ENCODE assay signal across 8 mouse cellular contexts in genomic region chr7:73552054-73552750, GRCm38 (mm10). TPM values are rescaled to one million over a fixed set of nuclear protein-coding genes. Genes with fewer than 3 reads are reported as not detected.
A peak's percentile ranks its signal among the peaks of the same experiment; 100 is the strongest.
DNase-seq lines count a peak whose midpoint lies in the region; ATAC-seq lines count a peak whose summit lies in the region.

No protein-coding gene starts in this region.

- no peak for ATAC-seq in kidney, embryonic 16.5 days (ENCODE audit: low FRiP score, low TSS enrichment)
- no peak for ATAC-seq in hindbrain, embryonic 16.5 days
- ATAC-seq in midbrain, embryonic 12.5 days (ENCODE audit: low FRiP score, low read depth) = no peak

- H3K27me3 ChIP-seq in kidney, embryonic 16.5 days (ENCODE audit: insufficient read depth, low read length) = no peaks in the 10 kb centered on the region
- no peaks in the 10 kb centered on the region for H3K27me3 ChIP-seq in hindbrain, embryonic 16.5 days (replicated peaks; ENCODE audit: control insufficient read depth, insufficient read depth, low read length)
- no peaks in the 10 kb centered on the region for H3K27me3 ChIP-seq in midbrain, embryonic 12.5 days

- 73% methylated on average over 7 of the region's 7 CpGs for WGBS in kidney, embryonic 16.5 days
- WGBS in hindbrain, embryonic 16.5 days = 63% methylated on average over 7 of the region's 7 CpGs
- 93% methylated on average over 7 of the region's 7 CpGs for WGBS in midbrain, embryonic 12.5 days

- no peaks in the 10 kb centered on the region for H3K9me3 ChIP-seq in kidney, embryonic 16.5 days (ENCODE audit: low read length)
- no peaks in the 10 kb centered on the region for H3K9me3 ChIP-seq in hindbrain, embryonic 16.5 days (ENCODE audit: control insufficient read depth, low read length)
- no peaks in the 10 kb centered on the region for H3K9me3 ChIP-seq in midbrain, embryonic 12.5 days

- no peak overlapping the region for H3K27ac ChIP-seq in kidney, embryonic 16.5 days (ENCODE audit: low read length)
- no peak overlapping the region for H3K27ac ChIP-seq in hindbrain, embryonic 16.5 days (ENCODE audit: low read depth, low read length)
- H3K27ac ChIP-seq in midbrain, embryonic 12.5 days (replicated peaks) = no peak overlapping the region

- no peak overlapping the region for H3K9ac ChIP-seq in kidney, embryonic 16.5 days (replicated peaks; ENCODE audit: low read length)
- H3K9ac ChIP-seq in hindbrain, embryonic 16.5 days (ENCODE audit: low read depth, low read length) = no peak overlapping the region
- H3K9ac ChIP-seq in midbrain, embryonic 12.5 days (replicated peaks) = no peak overlapping the region

- no peak for DNase-seq in kidney, postnatal 14 days
- peak; percentile 56 for DNase-seq in c-Kit-negative CD71-positive TER-119-positive erythroid progenitor cells, embryonic 14.5 days (ENCODE audit: low read depth, low spot score)
- DNase-seq in right cerebral cortex, postnatal 14 days = no peak
- DNase-seq in left cerebral cortex, postnatal 4 days = no peak
- no peak for DNase-seq in c-Kit-positive CD71-positive TER-119-positive erythroid progenitor cells, embryonic 14.5 days (ENCODE audit: low spot score)

- peaks cover 16% of the 10 kb centered on the region for H3K4me1 ChIP-seq in kidney, embryonic 16.5 days (ENCODE audit: insufficient read depth, low read length)
- H3K4me1 ChIP-seq in hindbrain, embryonic 16.5 days (ENCODE audit: control insufficient read depth, insufficient read depth, low read depth, low read length) = peaks cover 15% of the 10 kb centered on the region
- H3K4me1 ChIP-seq in midbrain, embryonic 12.5 days = peaks cover 8% of the 10 kb centered on the region

- peaks cover 24% of the 10 kb centered on the region for H3K36me3 ChIP-seq in kidney, embryonic 16.5 days (ENCODE audit: insufficient read depth, low read length)
- peaks cover 11% of the 10 kb centered on the region for H3K36me3 ChIP-seq in hindbrain, embryonic 16.5 days (ENCODE audit: control insufficient read depth, insufficient read depth, low read length)
- peaks cover 31% of the 10 kb centered on the region for H3K36me3 ChIP-seq in midbrain, embryonic 12.5 days

- intact Hi-C loops in left cerebral cortex, postnatal 4 days (cut with DNase I) = no loop called here

- H3K4me3 ChIP-seq in kidney, embryonic 16.5 days (ENCODE audit: low read length) = peak overlapping the region; percentile 29
- peak overlapping the region; percentile 19; the same call in 1 of the 2 replicates for H3K4me3 ChIP-seq in hindbrain, embryonic 16.5 days (ENCODE audit: low read length)
- H3K4me3 ChIP-seq in midbrain, embryonic 12.5 days = no peak overlapping the region

- H3K4me2 ChIP-seq in kidney, embryonic 16.5 days (replicated peaks; ENCODE audit: low read depth, low read length) = peak overlapping the region; percentile 44
- H3K4me2 ChIP-seq in hindbrain, embryonic 16.5 days (ENCODE audit: low read length) = peak overlapping the region; percentile 53
- peak overlapping the region; percentile 32; the same call in 1 of the 2 replicates for H3K4me2 ChIP-seq in midbrain, embryonic 12.5 days (replicated peaks)

RNA-seq across cellular contexts. Expression of gene Chd2, which starts 10.6 kb away (rescaled TPM):
- 45.3 and 59.0 TPM in 2 replicates for polyA plus RNA-seq in kidney, embryonic 16.5 days (2015; fragmentation: Nextera tagmentation; extraction: Ambion mirVana)
- 34.0 and 35.3 TPM in 2 replicates for polyA plus RNA-seq in hindbrain, embryonic 16.5 days (2015; fragmentation: Nextera tagmentation; extraction: Ambion mirVana)
- 54.8 and 61.4 TPM in 2 replicates for polyA plus RNA-seq in midbrain, embryonic 12.5 days (2016; fragmentation: Nextera tagmentation; extraction: Ambion mirVana)
- total RNA-seq in left cerebral cortex, postnatal 4 days (2021) = 10 to 100 TPM; 52.5 to 57.9 TPM
